In genomic region chr13:46727038-46727836, GRCm38 (mm10) we compare ENCODE assay signal across 8 mouse cellular contexts. TPM values are rescaled to one million over a fixed set of nuclear protein-coding genes. Genes with fewer than 3 reads are reported as not detected.
A peak's percentile ranks its signal among the peaks of the same experiment; 100 is the strongest.
DNase-seq lines count a peak whose midpoint lies in the region; ATAC-seq lines count a peak whose summit lies in the region.

No protein-coding gene starts in this region.

- ATAC-seq in frontal cortex, adult (ENCODE audit: low TSS enrichment), result peak; percentile 68

- peak; percentile 48 for DNase-seq in ES-CJ7 (ENCODE audit: low read depth, low spot score)
- DNase-seq in brain, adult 2 months (ENCODE audit: low read depth, low spot score), result peak; percentile 52
- peak; percentile 74 for DNase-seq in heart, postnatal 4 days
- DNase-seq in left cerebral cortex, adult 18-20 months (ENCODE audit: low spot score in 2 of 2), result peak; percentile 30 to 53
- DNase-seq in lung, postnatal 36 days, result peak; percentile 64
- peak; percentile 66 for DNase-seq in ovary, postnatal 36 days (ENCODE audit: low spot score)
- DNase-seq in thymus, postnatal 4 days, result peak; percentile 81

RNA-seq across cellular contexts. Expression of gene Nup153, which starts 0.5 kb away (rescaled TPM):
- 10 to 100 TPM; 59.6 to 60.6 TPM for total RNA-seq in heart, postnatal 4 days (2021)
- 10 to 100 TPM; 58.4 TPM for total RNA-seq in left cerebral cortex, adult 18-20 months (2021)

RNA-seq across cellular contexts. Expression of gene Fam8a1, which starts 57.9 kb away (rescaled TPM):
- 10 to 100 TPM; 46.3 to 47.7 TPM for total RNA-seq in heart, postnatal 4 days (2021)
- 10 to 100 TPM; 93.8 to 94.7 TPM for total RNA-seq in left cerebral cortex, adult 18-20 months (2021)

Comparison
In these comparisons a context has a peak if more than half of its experiments do, and no peak if none do; other contexts are left out.
1. Peak in every context shown above with its lines: DNase-seq and ATAC-seq.